Mouse (Mus musculus) embryonic stem cell, embryonic (primary cell): ENCODE results near the gene Zfp825.
"Not testable (repeated sequence)": the region's sequence is repeated elsewhere in the genome, so short reads cannot be mapped to it uniquely, and the experiment has no call there.

Source experiments
- CTCF ChIA-PET, 4 experiments: fragments of 300-600 bp in 2 of 4; fragments of 350-600 bp in 2 of 4; sonication (Branson Sonifier 250); formaldehyde crosslinking; loops; one replicate each; lab custom pipeline; 2022; ENCODE audit warnings: inconsistent platforms in 2 of 4; lab: Charles Lee
- POLR2A ChIA-PET, 4 experiments: fragments of 300-600 bp in 2 of 4; fragments of 350-600 bp in 2 of 4; sonication (Branson Sonifier 250); formaldehyde crosslinking; loops; one replicate each; lab custom pipeline; 2022; ENCODE audit warnings: antibody characterized with exemption in 4 of 4, inconsistent platforms in 1 of 4; lab: Charles Lee

Gene Zfp825

DNA sequence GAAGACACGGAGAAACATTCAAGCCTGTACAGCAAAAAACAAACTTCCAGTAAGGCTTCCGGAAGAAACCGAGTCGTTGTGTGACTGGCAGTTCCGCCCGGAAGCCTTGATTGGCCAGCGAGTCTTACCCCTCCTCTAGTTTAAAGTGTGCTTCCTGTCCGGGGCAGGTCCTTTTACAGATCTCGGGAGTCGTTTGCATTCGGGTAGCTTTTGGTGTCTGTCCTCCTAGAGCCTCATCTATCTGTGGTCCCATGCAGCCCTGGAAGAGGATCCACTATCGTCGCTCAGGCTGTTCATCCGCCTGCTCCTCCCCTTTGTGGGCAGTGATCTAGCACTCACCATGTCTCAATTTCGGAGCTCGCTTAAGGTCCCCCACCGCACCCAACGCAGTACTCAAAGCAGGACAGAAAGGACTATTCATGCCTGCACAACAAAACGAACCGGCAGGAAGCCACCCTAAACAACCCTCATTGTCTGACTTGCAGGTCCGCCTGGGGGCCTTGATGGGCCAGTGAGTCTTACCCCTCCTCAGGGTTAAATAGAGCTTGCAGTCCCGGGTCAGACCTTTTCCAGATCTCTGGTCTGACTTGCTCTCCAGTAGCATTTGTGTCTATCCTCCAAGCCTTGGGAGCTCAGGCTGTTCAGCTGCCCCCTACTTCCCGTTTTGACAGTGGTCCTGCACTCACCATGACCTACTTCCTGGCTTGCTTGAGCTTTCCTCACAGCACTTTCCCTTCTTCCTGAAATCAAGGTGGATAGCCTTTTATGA lies at the start of gene Zfp825:
Gene Zfp825 (minus strand): TSS at position 82 of the 769 bp plus-strand sequence.
- POLR2A ChIA-PET: interaction anchor here (0.6 to 3.6 kb wide), 43 partner anchors 9 to 556 kb away, joined by 3 to 17 read pairs (median 4); partner anchors contain the start of genes Ftl1-ps1 (in 3 of the 4), Pdcd6 (in 3 of the 4), Zfp72 (in 2 of the 4) and Brd9 (in 1 of the 4)

DNA sequence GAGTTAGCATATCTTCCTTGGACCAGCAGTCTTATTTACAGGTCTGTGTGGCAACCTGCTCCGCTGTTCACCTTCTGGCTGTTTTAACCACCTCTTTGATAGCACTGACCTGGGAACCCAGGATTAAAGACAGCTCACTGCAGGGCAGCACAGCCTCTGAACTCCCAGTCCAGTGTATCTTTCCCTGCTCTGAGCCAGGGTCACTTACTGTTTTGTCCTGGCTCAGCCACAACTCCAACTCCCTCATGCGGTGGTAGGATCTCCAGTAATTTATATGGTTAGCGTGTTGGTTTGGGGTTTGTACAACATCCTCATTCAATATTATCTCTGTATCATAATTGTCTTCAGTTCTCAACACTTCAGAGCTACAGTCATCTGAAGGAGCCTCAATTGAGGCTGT lies 41.6 kb upstream of the Zfp825 start:
- CTCF ChIA-PET: interaction anchor here in 1 of 4 experiments (2.2 kb wide), 1 partner anchor 194 kb away, joined by 10 read pairs; no protein-coding TSS in a partner anchor
- POLR2A ChIA-PET: interaction anchor here in 1 of 4 experiments (0.5 kb wide), 1 partner anchor 26 kb away, joined by 4 read pairs; no protein-coding TSS in a partner anchor

More for the DNA sequence above, at the start of gene Zfp825:
- CTCF ChIA-PET: interaction anchor here in 3 of 4 experiments (0.6 to 0.7 kb wide), 4 partner anchors 29 to 430 kb away, joined by 3 read pairs; no protein-coding TSS in a partner anchor

DNA sequence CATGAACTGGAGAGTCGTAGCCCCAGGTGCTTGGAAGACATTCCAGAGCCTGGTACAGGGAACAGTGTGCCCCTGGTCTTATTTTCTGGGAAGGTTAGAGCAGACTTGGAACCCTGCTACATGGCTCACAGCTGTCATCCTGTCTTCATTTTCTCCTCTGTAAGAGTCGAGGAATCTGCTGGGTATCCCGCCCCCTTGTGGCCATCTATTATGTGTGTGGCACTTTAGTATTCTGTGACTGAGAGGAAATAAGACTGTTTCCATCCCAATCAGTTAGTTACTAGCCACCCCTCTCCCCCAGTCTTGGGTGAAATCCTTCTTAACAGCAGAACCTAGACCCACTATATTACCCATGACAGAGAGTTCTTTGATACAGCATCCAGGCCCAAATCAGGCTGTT lies 41.1 kb upstream of the Zfp825 start:
- ChIA-PET POLR2A (interaction anchor here in 3 of 4 experiments (0.8 to 1.7 kb wide), 13 partner anchors 10 to 188 kb away, joined by 3 to 8 read pairs (median 4); partner anchors contain the start of genes Zfp825 (in 3 of the 3), Ccdc127 (in 1 of the 3), Ftl1-ps1 (in 1 of the 3) and Sdha (in 1 of the 3)), CTCF (interaction anchor here in 2 of 4 experiments (0.7 to 2.2 kb wide), 5 partner anchors 12 to 234 kb away, joined by 4 to 10 read pairs (median 5); no protein-coding TSS in a partner anchor)

DNA sequence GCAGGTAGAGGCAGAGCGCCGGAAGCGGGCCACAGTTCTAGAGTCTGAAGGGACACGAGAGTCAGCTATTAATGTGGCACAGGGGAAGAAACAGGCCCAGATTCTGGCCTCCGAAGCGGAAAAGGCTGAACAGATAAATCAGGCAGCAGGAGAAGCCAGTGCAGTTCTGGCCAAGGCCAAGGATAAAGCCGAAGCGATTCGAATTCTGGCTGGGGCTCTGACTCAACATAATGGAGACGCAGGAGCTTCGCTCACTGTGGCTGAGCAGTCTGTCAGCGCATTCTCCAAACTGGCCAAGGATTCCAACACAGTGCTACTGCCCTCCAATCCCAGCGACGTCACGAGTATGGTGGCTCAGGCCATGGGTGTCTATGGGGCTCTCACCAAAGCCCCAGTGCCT lies 40.3 kb upstream of the Zfp825 start:
- POLR2A ChIA-PET: interaction anchor here in 3 of 4 experiments (0.7 to 1.7 kb wide), 16 partner anchors 11 to 596 kb away, joined by 3 to 8 read pairs (median 4); partner anchors contain the start of genes Zfp825 (in 3 of the 3), Ccdc127 (in 1 of the 3), Ftl1-ps1 (in 1 of the 3) and Sdha (in 1 of the 3)
- CTCF ChIA-PET: interaction anchor here (0.6 to 2.2 kb wide), 11 partner anchors 12 to 342 kb away, joined by 3 to 10 read pairs (median 4); no protein-coding TSS in a partner anchor

DNA sequence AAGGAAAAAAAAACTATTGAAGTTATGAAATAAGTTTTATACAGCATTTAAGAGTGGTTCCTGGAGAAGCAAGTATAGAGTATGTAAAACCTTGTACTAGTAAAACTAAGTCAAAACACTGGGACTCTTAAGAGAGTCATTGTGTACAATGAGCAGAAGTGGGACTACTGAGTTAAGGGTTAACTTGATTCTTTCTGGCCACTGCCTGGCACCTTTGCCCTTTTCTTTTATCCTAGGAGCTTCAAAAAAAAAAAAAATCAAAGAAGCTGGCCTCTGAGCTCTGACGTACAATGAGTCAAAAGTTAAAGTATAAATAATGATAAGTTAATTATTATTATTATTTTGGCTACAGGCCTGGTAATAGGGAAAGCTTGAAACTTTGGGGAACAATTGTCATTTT lies 37.5 kb upstream of the Zfp825 start:
- POLR2A ChIA-PET, CTCF ChIA-PET: not testable (repeated sequence)

DNA sequence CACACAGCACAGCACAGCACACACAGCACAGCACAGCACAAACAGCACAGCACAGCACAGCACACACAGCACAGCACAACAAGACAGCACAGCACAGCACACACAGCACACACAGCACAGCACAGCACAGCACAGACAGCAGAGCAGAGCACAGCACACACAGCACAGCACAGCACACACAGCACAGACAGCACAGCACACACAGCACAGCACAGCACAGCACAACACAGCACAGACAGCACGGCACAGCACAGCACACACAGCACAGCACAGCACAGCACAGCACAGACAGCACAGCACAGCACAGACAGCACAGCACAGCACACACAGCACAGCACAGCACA lies 35.6 kb upstream of the Zfp825 start:
- POLR2A ChIA-PET: not testable (repeated sequence)

DNA sequence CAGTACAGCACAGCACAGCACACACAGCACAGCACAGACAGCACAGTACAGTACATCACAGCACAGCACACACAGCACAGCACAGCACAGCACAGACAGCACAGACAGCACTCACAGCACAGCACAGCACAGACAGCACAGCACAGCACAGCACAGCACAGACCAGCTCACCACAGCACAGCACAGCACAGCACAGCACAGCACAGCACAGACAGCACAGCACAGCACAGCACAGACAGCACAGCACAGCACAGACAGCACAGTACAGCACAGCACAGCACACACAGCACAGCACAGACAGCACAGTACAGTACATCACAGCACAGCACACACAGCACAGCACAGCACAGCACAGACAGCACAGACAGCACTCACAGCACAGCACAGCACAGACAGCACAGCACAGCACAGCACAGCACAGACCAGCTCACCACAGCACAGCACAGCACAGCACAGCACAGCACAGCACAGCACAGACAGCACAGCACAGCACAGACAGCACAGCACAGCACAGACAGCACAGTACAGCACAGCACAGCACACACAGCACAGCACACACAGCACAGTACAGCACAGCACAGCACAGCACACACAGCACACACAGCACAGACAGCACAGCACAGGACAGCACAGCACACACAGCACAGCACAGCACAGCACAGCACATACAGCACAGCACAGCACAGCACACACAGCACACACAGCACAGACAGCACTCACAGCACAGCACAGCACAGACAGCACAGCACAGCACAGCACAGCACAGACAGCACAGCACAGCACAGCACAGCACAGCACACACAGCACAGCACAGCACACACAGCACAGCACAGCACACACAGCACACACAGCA lies 35.0 kb upstream of the Zfp825 start:
- POLR2A ChIA-PET: interaction anchor here in 1 of 4 experiments (0.7 kb wide), 1 partner anchor 867 kb away, joined by 3 read pairs; no protein-coding TSS in a partner anchor
- CTCF ChIA-PET: not testable (repeated sequence)

More for the DNA sequence above, 35.6 kb upstream of the Zfp825 start:
- CTCF ChIA-PET: not testable (repeated sequence)

DNA sequence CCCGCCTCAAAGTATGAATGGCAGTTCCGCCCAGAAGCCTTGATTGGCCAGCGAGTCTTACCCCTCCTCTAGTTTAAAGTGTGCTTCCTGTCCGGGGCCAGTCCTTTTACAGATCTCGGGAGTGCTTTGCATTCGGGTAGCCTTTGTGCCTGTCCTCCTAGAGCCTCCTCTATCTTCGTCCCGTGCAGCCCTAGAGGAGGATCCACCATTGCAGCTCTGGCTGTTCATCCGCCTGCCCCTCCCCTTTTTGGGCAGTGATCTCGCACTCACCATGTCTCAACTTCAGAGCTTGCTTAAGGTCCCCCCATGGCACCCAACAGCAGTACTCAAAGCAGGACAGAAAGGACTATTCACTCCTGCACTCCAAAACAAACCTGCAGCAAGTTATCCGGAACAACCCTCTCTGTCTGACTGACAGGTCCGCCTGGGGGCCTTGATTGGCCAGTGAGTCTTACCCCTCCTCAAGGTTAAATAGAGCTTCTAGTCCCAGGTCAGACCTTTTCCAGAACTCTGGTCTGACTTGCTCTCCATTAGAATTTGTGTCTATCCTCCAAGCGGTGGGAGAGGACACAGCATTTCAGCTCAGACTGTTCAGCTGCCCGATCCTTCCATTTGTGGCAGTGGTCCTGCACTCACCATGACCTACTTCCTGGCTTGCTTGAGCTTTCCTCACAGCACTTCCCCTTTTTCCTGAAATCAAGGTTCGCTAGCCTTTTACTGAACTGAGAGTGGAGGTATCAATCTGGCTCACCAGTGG lies 28.9 kb upstream of the Zfp825 start:
- ChIA-PET CTCF (interaction anchor here in 2 of 4 experiments (0.8 to 1.4 kb wide), 4 partner anchors 12 to 217 kb away, joined by 3 to 4 read pairs (median 4); no protein-coding TSS in a partner anchor), POLR2A (interaction anchor here (0.6 to 1.8 kb wide), 23 partner anchors 11 to 1243 kb away, joined by 3 to 12 read pairs (median 4); partner anchors contain the start of genes Zfp825 (in 2 of the 4), Ftl1-ps1 (in 1 of the 4), Pdcd6 (in 1 of the 4) and Tppp (in 1 of the 4))

DNA sequence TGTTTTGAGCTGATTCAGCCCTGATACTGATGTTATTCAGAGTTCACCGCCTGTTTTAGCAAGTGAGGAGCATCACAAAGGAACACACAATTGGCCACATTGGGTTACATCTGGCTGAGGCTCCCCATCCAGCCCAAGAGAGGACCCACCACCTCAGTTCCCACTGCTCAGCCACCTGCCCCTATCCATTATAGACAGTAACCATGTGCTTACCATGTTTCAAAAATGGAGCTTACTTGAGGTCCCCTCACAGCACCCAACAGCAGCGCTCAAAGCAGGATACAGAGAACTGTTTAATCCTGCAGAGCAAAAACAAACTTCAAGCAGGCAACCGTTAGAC lies 28.3 kb upstream of the Zfp825 start:
- CTCF ChIA-PET: interaction anchor here in 1 of 4 experiments (1.0 to 1.4 kb wide), 3 partner anchors 12 to 181 kb away, joined by 3 to 4 read pairs (median 4); no protein-coding TSS in a partner anchor

DNA sequence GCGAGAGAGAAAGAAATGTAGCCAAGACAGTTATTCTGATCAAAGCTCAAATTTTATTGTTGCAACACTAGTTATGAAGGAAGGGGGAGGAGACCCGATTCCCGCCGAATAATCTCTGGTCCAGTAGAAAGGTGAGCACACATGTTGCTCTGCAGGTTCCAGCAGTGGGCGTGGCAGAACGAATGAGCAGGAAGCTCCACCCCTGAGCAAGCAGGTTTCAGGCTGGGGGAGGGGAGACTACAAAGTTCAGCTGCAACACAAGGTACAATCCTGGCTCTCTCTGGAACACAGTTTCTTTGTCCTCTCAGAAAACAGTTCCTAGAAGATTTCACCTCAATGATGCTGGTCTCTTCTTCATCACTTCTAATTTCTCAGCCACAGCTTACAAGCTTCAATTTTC lies 14.2 kb upstream of the Zfp825 start:
- CTCF ChIA-PET: interaction anchor here in 1 of 4 experiments (0.6 kb wide), 1 partner anchor 167 kb away, joined by 3 read pairs; no protein-coding TSS in a partner anchor

More for the DNA sequence above, 28.3 kb upstream of the Zfp825 start:
- POLR2A ChIA-PET: interaction anchor here (0.6 to 1.8 kb wide), 20 partner anchors 12 to 1244 kb away, joined by 3 to 12 read pairs (median 4); partner anchors contain the start of genes Zfp825 (in 2 of the 4), Ftl1-ps1 (in 1 of the 4), Pdcd6 (in 1 of the 4) and Tppp (in 1 of the 4)

DNA sequence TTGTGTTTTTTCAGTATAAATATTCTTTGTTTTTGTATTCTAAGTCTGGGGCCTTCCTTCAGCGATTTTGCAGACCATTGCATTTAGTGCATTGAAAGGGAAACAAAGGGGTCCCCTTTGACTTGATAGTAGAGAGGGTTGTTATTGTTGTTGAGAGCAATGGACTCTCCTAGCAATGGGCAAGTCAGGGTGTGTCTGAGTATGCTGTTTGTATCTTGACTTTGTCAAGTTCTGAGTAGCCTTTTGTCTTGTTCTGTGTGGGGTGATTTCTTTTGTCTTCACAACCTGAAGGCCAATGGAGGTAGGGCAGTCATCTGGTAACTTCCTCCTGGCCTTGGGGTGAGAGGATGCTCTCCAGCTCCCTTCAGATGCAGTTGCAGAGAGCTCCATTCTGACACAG lies 9.1 kb upstream of the Zfp825 start:
- CTCF ChIA-PET: not testable (repeated sequence)
- POLR2A ChIA-PET: interaction anchor here in 3 of 4 experiments (0.9 to 1.7 kb wide), 4 partner anchors 9 to 40 kb away, joined by 4 to 5 read pairs (median 4); partner anchors contain the start of gene Zfp825 (in 3 of the 3)

More for the DNA sequence above, 14.2 kb upstream of the Zfp825 start:
- POLR2A ChIA-PET: interaction anchor here in 2 of 4 experiments (1.6 kb wide), 2 partner anchors 14 kb away, joined by 7 read pairs; partner anchors contain the start of gene Zfp825 (in 2 of the 2)

DNA sequence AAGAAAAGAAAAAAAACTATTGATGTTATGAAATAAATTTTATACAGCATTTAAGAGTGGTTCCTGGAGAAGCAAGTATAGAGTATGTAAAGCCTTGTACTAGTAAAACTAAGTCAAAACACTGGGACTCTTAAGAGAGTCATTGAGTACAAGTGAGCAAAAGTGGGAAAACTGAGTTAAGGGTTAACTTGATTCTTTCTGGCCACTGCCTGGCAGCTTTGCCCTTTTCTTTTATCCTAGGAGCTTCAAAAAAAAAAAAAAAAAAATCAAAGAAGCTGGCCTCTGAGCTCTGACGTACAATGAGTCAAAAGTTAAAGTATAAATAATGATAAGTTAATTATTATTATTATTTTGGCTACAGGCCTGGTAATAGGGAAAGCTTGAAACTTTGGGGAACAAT lies 5.9 kb upstream of the Zfp825 start:
- CTCF ChIA-PET, POLR2A ChIA-PET: not testable (repeated sequence)

DNA sequence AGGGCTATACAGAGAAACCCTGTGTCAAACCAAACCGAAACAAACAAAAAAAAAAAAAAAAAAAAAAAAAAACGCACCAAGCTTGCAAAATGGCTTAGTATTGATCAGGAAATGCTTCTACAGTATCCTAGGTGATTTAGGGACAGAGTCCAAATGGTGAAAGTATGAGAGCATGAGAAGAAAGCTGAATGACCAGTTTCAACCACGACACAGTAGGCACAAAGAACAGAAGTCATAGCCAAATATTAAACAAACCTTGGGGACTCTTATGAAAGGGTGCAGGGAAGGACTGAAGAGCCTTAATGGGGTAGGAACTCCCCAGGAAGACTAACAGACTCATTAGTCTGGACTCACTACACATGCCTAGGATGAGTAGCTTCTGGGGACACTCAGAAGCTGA lies 9.5 kb downstream of the Zfp825 start:
- POLR2A ChIA-PET: interaction anchor here in 3 of 4 experiments (0.6 to 1.3 kb wide), 3 partner anchors 10 to 362 kb away, joined by 3 to 4 read pairs (median 4); partner anchors contain the start of gene Zfp825 (in 1 of the 3)
- CTCF ChIA-PET: not testable (repeated sequence)

DNA sequence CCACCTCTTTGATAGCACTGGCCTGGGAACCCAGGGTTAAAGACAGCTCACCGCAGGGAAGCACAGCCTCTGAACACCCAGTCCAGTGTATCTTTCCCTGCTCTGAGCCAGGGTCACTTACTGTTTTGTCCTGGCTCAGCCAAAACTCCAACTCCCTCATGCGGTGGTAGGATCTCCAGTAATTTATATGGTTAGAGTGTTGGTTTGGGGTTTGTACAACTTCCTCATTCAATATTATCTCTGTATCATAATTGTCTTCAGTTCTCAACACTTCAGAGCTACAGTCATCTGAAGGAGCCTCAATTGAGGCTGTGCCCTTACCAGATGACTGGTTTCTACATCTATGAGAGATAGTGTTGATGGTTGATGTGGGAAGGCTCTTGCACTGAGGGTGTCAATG lies 22.3 kb downstream of the Zfp825 start:
- POLR2A ChIA-PET: interaction anchor here in 2 of 4 experiments (1.4 to 1.5 kb wide), 2 partner anchors 9 kb away, joined by 3 to 5 read pairs; no protein-coding TSS in a partner anchor
- CTCF ChIA-PET: not testable (repeated sequence)

DNA sequence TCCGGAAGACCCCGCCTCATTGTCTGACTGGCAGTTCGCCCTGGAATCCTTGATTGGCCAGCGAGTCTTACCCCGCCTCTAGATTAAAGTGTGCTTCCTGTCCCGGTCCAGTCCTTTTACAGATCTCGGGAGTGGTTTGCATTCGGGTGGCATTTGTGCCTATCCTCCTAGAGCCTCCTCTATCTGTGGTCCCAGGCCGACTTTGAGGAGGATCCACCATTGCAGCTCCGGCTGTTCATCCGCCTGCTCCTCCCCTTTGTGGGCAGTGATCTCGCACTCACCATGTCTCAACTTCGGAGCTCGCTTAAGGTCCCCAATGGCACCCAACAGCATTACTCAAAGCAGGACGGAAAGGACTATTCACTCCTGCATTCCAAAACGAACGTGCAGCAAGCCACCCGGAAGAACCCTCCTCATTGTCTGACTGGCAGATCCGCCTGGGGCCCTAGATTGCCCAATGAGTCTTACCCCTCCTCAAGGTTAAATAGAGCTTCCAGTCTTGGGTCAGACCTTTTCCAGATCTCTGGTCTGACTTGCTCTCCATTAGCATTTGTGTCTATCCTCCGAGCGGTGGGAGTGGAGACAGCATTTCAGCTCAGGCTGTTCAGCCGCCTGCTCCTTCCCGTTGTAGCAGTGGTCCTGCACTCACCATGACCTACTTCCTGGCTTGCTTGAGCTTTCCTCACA lies 30.9 kb downstream of the Zfp825 start:
- ChIA-PET CTCF (interaction anchor here in 1 of 4 experiments (0.6 kb wide), 1 partner anchor 614 kb away, joined by 10 read pairs; no protein-coding TSS in a partner anchor), POLR2A (interaction anchor here (0.5 to 2.1 kb wide), 28 partner anchors 9 to 525 kb away, joined by 3 to 17 read pairs (median 5); partner anchors contain the start of genes Ftl1-ps1 (in 3 of the 4), Zfp825 (in 3 of the 4), Cast (in 1 of the 4) and Pdcd6 (in 1 of the 4))

DNA sequence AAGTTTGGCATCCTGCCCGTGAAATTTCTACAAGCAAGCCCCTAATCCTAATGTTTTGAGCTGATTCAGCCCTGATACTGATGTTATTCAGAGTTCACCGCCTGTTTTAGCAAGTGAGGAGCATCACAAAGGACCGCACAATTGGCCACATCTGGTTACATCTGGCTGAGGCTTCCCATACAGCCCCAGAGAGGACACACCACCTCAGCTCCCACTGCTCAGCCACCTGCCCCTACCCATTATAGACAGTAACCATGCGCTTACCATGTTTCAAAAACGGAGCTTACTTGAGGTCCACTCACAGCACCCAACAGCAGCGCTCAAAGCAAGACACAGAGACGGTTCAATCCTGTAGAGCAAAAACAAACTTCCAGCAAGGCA lies 31.5 kb downstream of the Zfp825 start:
- CTCF ChIA-PET: not testable (repeated sequence)
- POLR2A ChIA-PET: interaction anchor here (0.5 to 2.1 kb wide), 23 partner anchors 10 to 524 kb away, joined by 3 to 17 read pairs (median 5); partner anchors contain the start of genes Ftl1-ps1 (in 3 of the 4), Zfp825 (in 3 of the 4), Cast (in 1 of the 4) and Pdcd6 (in 1 of the 4)
